Mouse (Mus musculus) erythroblast, embryonic 14.5 days (primary cell): ENCODE results near the gene Nradd. TPM values are rescaled to one million over a fixed set of nuclear protein-coding genes. Genes with fewer than 3 reads are reported as not detected.
A peak's percentile ranks its signal among the peaks of the same experiment; 100 is the strongest.

ENCODE experiments used
- H3K27me3 ChIP-seq: 2 replicates; pipeline ENCODE4 v1.6.1; 2012; ENCODE audit warnings: inconsistent platforms; ENCODE audit not compliant: control insufficient read depth
- H3K36me3 ChIP-seq: 2 replicates; pipeline ENCODE4 v1.6.1; 2012; ENCODE audit warnings: mild to moderate bottlenecking, inconsistent platforms; ENCODE audit not compliant: control insufficient read depth
- H3K4me1 ChIP-seq: 2 replicates; pipeline ENCODE4 v1.6.1; 2012; ENCODE audit warnings: inconsistent platforms; ENCODE audit not compliant: control insufficient read depth
- H3K4me3 ChIP-seq: replicated peaks from 2 replicates; pipeline ENCODE3; 2012; ENCODE audit warnings: moderate library complexity, mild to moderate bottlenecking, inconsistent platforms
- H3K9me3 ChIP-seq: 2 replicates; pipeline ENCODE4 v1.6.1; 2012; ENCODE audit warnings: low read length, inconsistent platforms, mixed read lengths; ENCODE audit not compliant: control insufficient read depth
- GATA1 ChIP-seq: IDR thresholded peaks from 2 replicates; pipeline ENCODE4 v1.6.1; 2012; ENCODE audit warnings: low read length, inconsistent platforms, mixed read lengths
- TAL1 ChIP-seq: IDR thresholded peaks from 3 replicates; pipeline ENCODE4 v1.6.1; 2012; ENCODE audit warnings: low read length, inconsistent platforms, mixed read lengths
- polyA plus RNA-seq: library from polyadenylated mRNA; stranded (reverse); fragments of >175 nt; gene quantifications from 2 replicates; pipeline ENCODE4 v1.2.3, GENCODE M21; 2012

Nradd gene
- polyA plus RNA-seq, 1 experiment: 0.05 TPM

DNA sequence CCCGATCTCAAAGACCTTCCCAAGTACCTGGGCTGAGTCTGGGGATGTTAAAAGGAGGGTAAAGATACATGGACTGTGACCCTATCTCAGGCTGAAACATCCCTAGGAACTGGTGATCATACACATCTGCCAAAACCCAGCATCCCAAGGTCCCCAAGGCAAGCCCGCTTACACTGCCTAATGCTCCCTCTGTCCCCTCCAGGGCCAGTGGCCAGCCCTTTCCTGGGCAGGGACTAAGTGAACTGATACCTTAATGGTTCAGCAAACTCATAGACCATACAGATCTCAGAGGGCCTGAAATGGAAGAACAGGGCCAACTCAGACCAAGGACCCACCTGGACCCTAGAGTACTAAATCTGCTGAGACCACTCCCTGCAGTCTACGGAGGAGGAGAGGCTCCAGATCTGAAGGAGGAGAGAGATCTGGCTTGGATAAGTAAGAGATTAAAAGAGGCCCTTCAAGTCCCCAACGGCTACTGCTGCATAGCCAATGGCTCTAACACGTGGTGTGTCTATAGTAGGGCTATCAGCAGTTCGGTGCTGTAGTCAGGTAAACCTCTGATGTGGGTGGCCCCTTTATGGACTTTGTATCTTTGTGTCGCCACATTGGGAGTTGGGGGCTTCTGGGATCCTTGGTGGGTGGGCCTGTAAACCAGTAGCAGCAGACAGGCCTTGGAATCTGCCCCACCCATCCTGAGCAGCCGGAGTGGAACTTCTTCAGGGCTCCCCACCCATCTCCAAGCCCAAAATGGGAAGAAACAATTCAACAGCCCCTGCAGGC, 646 bp downstream of the Nradd start:
- H3K4me3 ChIP-seq: peak overlapping the region; percentile 67
- peaks cover 17% of the 10 kb centered on the region for H3K4me1 ChIP-seq
- H3K27me3 ChIP-seq: no peaks in the 10 kb centered on the region
- H3K9me3 ChIP-seq: no peaks in the 10 kb centered on the region
- peaks cover 29% of the 10 kb centered on the region for H3K36me3 ChIP-seq
- TF ChIP-seq GATA1 (no peak), TAL1 (no peak)

DNA sequence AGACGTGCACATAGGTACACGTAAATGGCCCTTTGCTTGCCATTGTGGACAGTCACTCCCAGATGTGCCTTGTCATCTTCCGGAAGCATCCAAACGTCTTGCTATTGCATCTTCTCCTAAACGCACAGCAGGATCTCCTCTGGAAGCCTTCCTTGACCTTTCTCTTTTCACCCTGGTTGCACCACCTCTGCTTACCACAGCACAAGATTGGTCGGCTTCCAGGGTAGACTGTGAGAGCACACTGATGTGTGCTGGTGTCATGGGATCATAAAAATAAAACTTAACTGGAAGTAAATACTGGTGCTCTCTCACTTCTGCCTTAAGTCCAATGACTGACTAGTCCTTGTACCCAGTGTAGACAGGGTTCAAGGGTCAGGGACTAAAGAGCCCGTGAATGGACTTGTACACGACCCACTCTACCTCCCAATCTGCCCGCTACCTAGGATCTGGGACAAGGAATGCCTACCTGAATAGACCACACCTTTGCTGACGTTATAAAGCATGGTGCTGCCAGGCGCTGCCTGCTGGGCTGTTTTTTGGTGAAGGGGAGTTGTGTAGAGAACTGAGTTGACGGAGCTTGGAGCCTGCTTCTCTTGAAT, 1.5 kb downstream of the Nradd start:
- Histone ChIP-seq H3K27me3 (no peaks in the 10 kb centered on the region), H3K9me3 (no peaks in the 10 kb centered on the region), H3K4me1 (peaks cover 17% of the 10 kb centered on the region), H3K4me3 (no peak overlapping the region), H3K36me3 (peaks cover 34% of the 10 kb centered on the region)
- TF ChIP-seq TAL1 (no peak), GATA1 (no peak)

DNA sequence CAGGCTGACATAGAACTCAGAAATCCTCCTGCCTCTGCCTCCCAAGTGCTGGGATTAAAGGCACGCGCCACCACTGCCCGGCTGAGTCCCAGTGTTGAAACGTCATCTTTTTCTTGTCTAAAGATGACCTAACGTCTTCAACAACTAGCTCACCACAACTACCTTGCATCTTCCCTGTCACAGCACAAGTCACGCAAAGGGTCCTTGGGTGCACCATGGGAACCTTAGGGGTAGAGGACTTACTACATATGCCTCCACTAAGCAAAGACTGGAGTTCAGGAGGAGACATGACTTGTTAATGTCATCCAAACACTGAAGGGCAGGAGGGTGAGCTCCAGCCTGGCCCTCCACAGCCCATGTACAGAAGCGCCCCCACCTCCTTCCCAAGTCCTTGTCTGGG, 3.6 kb downstream of the Nradd start:
- Histone ChIP-seq H3K9me3 (peaks cover 12% of the 10 kb centered on the region), H3K4me1 (peaks cover 17% of the 10 kb centered on the region), H3K4me3 (no peak overlapping the region), H3K36me3 (peaks cover 49% of the 10 kb centered on the region), H3K27me3 (no peaks in the 10 kb centered on the region)
- TF ChIP-seq GATA1 (no peak), TAL1 (no peak)

DNA sequence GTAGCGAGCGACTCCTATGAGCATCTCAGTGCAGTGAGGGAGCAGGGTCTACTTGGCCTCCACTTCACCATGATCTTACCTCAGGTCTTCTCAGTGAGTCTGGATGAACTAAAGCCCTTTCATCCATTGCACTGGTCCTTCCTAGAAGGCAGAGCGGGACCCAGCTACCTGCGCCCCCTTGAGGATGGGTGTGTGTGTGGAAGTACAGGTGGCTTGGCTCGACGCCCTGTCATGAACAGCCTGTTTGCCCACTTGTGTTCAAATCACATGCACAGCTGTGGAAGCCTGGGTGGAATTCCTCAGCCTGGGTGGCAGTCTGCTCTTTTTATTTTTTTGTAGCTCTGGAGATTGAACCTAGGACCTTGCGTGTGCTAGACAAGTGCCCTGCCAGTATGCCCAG, 4.1 kb downstream of the Nradd start:
- Histone ChIP-seq H3K4me1 (peaks cover 18% of the 10 kb centered on the region), H3K36me3 (peaks cover 54% of the 10 kb centered on the region), H3K27me3 (no peaks in the 10 kb centered on the region), H3K9me3 (peaks cover 17% of the 10 kb centered on the region), H3K4me3 (no peak overlapping the region)
- TF ChIP-seq TAL1: no peak
- no peak for TF ChIP-seq GATA1

DNA sequence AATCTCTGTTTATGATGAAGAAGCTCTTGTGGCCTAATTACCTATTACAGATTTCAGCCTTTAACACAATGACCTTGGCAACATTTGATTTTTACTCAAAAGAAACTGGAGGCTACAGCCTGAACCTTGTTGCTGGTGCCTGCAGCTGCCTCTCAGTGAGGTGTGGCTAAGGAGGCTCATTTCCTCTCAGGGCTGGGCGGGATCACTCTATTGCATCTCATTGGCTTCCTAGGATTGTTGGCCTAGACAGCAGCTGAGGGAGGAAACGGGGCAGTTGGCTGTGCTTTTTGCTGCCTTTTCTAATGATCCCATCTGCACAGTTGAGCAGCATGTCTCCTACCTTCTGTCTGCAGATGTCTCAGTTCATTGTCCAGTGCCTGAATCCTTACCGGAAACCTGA, 7.2 kb downstream of the Nradd start:
- H3K36me3 ChIP-seq: peaks cover 83% of the 10 kb centered on the region
- peaks cover 17% of the 10 kb centered on the region for H3K9me3 ChIP-seq
- H3K4me1 ChIP-seq: peaks cover 3% of the 10 kb centered on the region
- H3K27me3 ChIP-seq: no peaks in the 10 kb centered on the region
- no peak overlapping the region for H3K4me3 ChIP-seq
- TF ChIP-seq TAL1 (no peak), GATA1 (no peak)

DNA sequence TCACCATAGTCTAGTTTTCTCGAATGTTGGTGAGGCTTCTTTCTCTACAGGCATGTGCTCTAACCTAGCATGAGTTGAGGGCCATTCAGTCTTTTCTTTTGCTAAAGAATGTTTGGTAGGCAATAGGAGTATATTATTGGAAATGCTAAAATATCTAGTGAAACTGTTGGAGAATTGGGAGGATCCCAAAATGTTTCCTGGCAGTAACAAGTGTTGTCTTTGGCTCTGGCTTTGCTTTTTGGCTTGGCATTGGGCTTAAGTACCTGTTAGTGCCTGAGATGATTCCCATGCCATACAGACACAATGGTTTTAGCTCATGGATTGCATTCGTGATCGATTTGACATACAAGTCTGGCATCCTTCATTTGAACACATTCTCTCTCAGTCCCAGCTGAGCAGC, 12.8 kb downstream of the Nradd start:
- H3K9me3 ChIP-seq: peaks cover 11% of the 10 kb centered on the region
- no peaks in the 10 kb centered on the region for H3K27me3 ChIP-seq
- H3K4me1 ChIP-seq: peaks cover 3% of the 10 kb centered on the region
- H3K4me3 ChIP-seq: no peak overlapping the region
- H3K36me3 ChIP-seq: peaks cover 87% of the 10 kb centered on the region
- TF ChIP-seq TAL1 (no peak), GATA1 (no peak)

DNA sequence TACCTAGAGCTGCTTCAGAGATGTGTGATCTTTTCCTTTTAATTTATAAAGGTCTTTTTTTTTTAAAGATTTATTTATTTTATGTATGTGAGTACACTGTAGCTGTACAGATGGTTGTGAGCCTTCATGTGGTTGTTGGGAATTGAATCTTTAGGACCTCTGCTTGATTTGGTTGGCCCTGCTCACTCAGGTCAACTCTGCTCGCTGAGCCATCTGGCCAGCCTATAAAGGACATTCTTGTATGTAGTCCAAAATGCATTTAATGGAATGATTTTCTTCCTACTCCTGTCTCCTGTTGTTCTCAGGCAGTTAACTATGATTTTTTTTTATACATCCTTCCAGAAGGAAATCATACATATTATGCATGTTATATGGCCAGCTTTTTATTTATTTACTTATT, 40.7 kb downstream of the Nradd start:
- Histone ChIP-seq H3K36me3 (peaks cover 71% of the 10 kb centered on the region), H3K9me3 (no peaks in the 10 kb centered on the region), H3K4me3 (no peak overlapping the region), H3K27me3 (no peaks in the 10 kb centered on the region), H3K4me1 (no peaks in the 10 kb centered on the region; the same call in 1 of the 2 replicates)
- no peak for TF ChIP-seq TAL1
- no peak for TF ChIP-seq GATA1

DNA sequence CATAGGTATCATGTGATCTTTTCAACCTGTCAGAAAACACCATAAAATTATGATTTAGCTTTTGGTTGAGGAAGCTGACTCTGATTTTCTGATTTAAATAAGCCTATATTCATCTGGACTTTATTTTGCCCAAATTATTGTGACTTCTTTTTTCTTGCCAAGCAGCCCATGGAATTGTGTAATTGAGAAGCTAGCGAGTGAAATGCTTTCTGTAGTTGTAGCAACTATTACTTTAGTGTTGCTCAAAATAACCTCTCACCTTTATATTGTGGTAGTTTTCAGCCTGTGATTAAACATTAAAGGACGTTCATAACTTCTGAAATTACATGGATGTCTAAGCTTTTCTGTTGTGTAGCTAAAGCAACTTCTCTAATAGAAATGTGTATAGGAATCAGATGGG, 42.1 kb downstream of the Nradd start:
- TF ChIP-seq TAL1 (no peak), GATA1 (no peak)
- Histone ChIP-seq H3K4me3 (no peak overlapping the region), H3K9me3 (no peaks in the 10 kb centered on the region), H3K36me3 (peaks cover 71% of the 10 kb centered on the region), H3K4me1 (no peaks in the 10 kb centered on the region; the same call in 1 of the 2 replicates), H3K27me3 (no peaks in the 10 kb centered on the region)

Other genes with a start within 250 kb of the Nradd start
- 3.0 and 4.2 TPM in 2 replicates for gene Ptpn23, start 216.2 kb downstream of the Nradd start, polyA plus RNA-seq
- 0.15 and 0.39 TPM in 2 replicates for gene Ngp, start 204.7 kb downstream of the Nradd start, polyA plus RNA-seq
- gene Klhl18, start 147.8 kb downstream of the Nradd start, polyA plus RNA-seq: 0.20 and 0.41 TPM in 2 replicates
- gene Kif9, start 147.5 kb downstream of the Nradd start, polyA plus RNA-seq: 0.01 TPM in 1 of 2 replicates, not detected in the other
- 1.1 and 3.0 TPM in 2 replicates for gene Setd2, start 91.9 kb downstream of the Nradd start, polyA plus RNA-seq
- gene Nbeal2, start 29.7 kb upstream of the Nradd start, polyA plus RNA-seq: 0.26 and 0.65 TPM in 2 replicates
- 21.3 and 25.9 TPM in 2 replicates for gene Ccdc12, start 32.1 kb upstream of the Nradd start, polyA plus RNA-seq
- gene Myl3, start 117.4 kb upstream of the Nradd start, polyA plus RNA-seq: not detected in 2 replicates
- not detected in 2 replicates for gene Pth1r, start 122.7 kb upstream of the Nradd start, polyA plus RNA-seq
- gene Prss42, start 173.7 kb upstream of the Nradd start, polyA plus RNA-seq: not detected in 2 replicates
- 0.02 TPM in 1 of 2 replicates, not detected in the other for gene Prss44, start 189.5 kb upstream of the Nradd start, polyA plus RNA-seq
- not detected in 2 replicates for gene Prss43, start 202.2 kb upstream of the Nradd start, polyA plus RNA-seq
- not detected in 2 replicates for gene Prss45, start 210.1 kb upstream of the Nradd start, polyA plus RNA-seq
- gene Prss46, start 220.1 kb upstream of the Nradd start, polyA plus RNA-seq: not detected in 2 replicates
- 0.87 and 3.1 TPM in 2 replicates for gene Prss50, start 233.5 kb upstream of the Nradd start, polyA plus RNA-seq